Comparison of ENCODE assay signal across 23 mouse cellular contexts in the genomic region with DNA sequence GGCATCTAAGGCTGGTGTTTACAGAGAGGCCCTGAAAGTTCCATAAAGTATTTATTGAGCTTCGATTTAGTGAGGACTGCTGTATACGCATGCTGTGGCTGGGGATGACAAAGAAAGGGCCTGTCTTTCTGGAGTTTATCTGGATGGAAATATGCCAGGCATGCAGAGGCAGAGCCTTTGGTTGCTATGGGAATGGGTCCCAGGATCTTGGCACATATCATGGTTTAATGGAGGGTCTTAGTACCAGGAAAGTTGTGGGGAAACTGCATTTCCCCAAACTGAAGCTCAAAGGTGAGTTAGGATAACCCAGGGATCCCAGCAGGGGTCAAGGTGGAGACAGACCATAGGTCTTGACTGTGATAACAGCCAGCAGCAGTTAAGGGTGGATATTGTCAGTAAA. TPM values are rescaled to one million over a fixed set of nuclear protein-coding genes. Genes with fewer than 3 reads are reported as not detected.
DNase-seq lines count a peak whose midpoint lies in the region; ATAC-seq and TF ChIP-seq lines count a peak whose summit lies in the region.
"Had no signal": no experiment of that assay in that cellular context is flagged by ENCODE, and none has a peak within 500 bp of the region (broad histone marks: within the 10 kb centered on the region; RNA-seq: fewer than 3 reads in every experiment).

No protein-coding gene starts in this region.

- H3K27me3 ChIP-seq in forebrain, embryonic 13.5 days: no peaks in the 10 kb centered on the region
- no peaks in the 10 kb centered on the region for H3K27me3 ChIP-seq in forebrain, embryonic 11.5 days (ENCODE audit: control insufficient read depth, insufficient read depth, low read length)
- H3K27me3 ChIP-seq in hindbrain, postnatal 0 days (ENCODE audit: insufficient read depth, low read length): no peaks in the 10 kb centered on the region
- no peaks in the 10 kb centered on the region for H3K27me3 ChIP-seq in hindbrain, embryonic 13.5 days
- no peaks in the 10 kb centered on the region for H3K27me3 ChIP-seq in midbrain, postnatal 0 days (ENCODE audit: insufficient read depth, low read length)
- H3K27me3 ChIP-seq in midbrain, embryonic 13.5 days: no peaks in the 10 kb centered on the region
- H3K27me3 ChIP-seq: embryonic facial prominence, embryonic 12.5 days; heart, embryonic 15.5 days had no signal

- H3K4me1 ChIP-seq in forebrain, embryonic 13.5 days: peaks cover 46% of the 10 kb centered on the region
- peaks cover 9% of the 10 kb centered on the region; the same call in 1 of the 2 replicates for H3K4me1 ChIP-seq in forebrain, embryonic 11.5 days (replicated peaks; ENCODE audit: control insufficient read depth, insufficient read depth, low read length)
- H3K4me1 ChIP-seq in hindbrain, postnatal 0 days (ENCODE audit: insufficient read depth, low read length): peaks cover 7% of the 10 kb centered on the region
- H3K4me1 ChIP-seq in hindbrain, embryonic 13.5 days (replicated peaks): peaks cover 24% of the 10 kb centered on the region
- no peaks in the 10 kb centered on the region for H3K4me1 ChIP-seq in midbrain, postnatal 0 days (ENCODE audit: insufficient read depth, low read length)
- peaks cover 26% of the 10 kb centered on the region for H3K4me1 ChIP-seq in midbrain, embryonic 13.5 days (replicated peaks)
- H3K4me1 ChIP-seq: embryonic facial prominence, embryonic 12.5 days had no signal

- 0 out of 2 replicates have a peak, but pooled peaks cover 7% of the 10 kb centered on the region for H3K36me3 ChIP-seq in forebrain, embryonic 13.5 days (ENCODE audit: poor library complexity, severe bottlenecking)
- H3K36me3 ChIP-seq in forebrain, embryonic 11.5 days (ENCODE audit: control insufficient read depth, insufficient read depth, low read length): no peaks in the 10 kb centered on the region
- H3K36me3 ChIP-seq in hindbrain, postnatal 0 days (ENCODE audit: insufficient read depth, low read length): no peaks in the 10 kb centered on the region
- no peaks in the 10 kb centered on the region for H3K36me3 ChIP-seq in hindbrain, embryonic 13.5 days
- no peaks in the 10 kb centered on the region for H3K36me3 ChIP-seq in midbrain, postnatal 0 days (ENCODE audit: insufficient read depth, low read length)
- no peaks in the 10 kb centered on the region for H3K36me3 ChIP-seq in midbrain, embryonic 13.5 days
- H3K36me3 ChIP-seq: embryonic facial prominence, embryonic 12.5 days; G1E; heart, embryonic 15.5 days had no signal

- DNase-seq in forebrain, embryonic 11.5 days (ENCODE audit: low spot score): no peak
- DNase-seq in heart, adult 11 months: peak; percentile 56
- no peak for DNase-seq in heart, adult 8-10 months (ENCODE audit: low spot score)
- peak; percentile 55 for DNase-seq in hindbrain, postnatal 0 days (ENCODE audit: low spot score)
- DNase-seq in midbrain, postnatal 0 days (ENCODE audit: low spot score): peak; percentile 53
- DNase-seq: adrenal gland, adult 8-10 months; adrenal gland, postnatal 36 days; B cell, adult 2 months; cerebellum, adult 11 months; cerebellum, adult 8-10 months; cerebellum, postnatal 25 days; gastrocnemius, postnatal 36 days; heart, adult 18-20 months; heart, postnatal 14 days; kidney, adult 11 months had no signal

- H3K27ac ChIP-seq in forebrain, embryonic 13.5 days: peak overlapping the region; percentile 11; the same call in 1 of the 2 replicates
- H3K27ac ChIP-seq in forebrain, embryonic 11.5 days (ENCODE audit: low read depth, low read length): no peak overlapping the region
- H3K27ac ChIP-seq in hindbrain, postnatal 0 days: no peak overlapping the region
- H3K27ac ChIP-seq in hindbrain, embryonic 13.5 days: no peak overlapping the region
- no peak overlapping the region for H3K27ac ChIP-seq in midbrain, postnatal 0 days (ENCODE audit: low read depth, low read length)
- H3K27ac ChIP-seq in midbrain, embryonic 13.5 days: no peak overlapping the region
- H3K27ac ChIP-seq: embryonic facial prominence, embryonic 12.5 days; heart, embryonic 15.5 days had no signal

- no peak for TF ChIP-seq CTCF in hindbrain, postnatal 0 days (IDR thresholded peaks at IDR 0.05; ENCODE audit: low read depth)
- no peak for TF ChIP-seq CTCF in midbrain, postnatal 0 days (IDR thresholded peaks at IDR 0.05)

- no peaks in the 10 kb centered on the region for H3K9me3 ChIP-seq in forebrain, embryonic 13.5 days (replicated peaks)
- no peaks in the 10 kb centered on the region for H3K9me3 ChIP-seq in forebrain, embryonic 11.5 days (ENCODE audit: control insufficient read depth, low read length)
- no peaks in the 10 kb centered on the region for H3K9me3 ChIP-seq in hindbrain, postnatal 0 days (ENCODE audit: low read length)
- no peaks in the 10 kb centered on the region for H3K9me3 ChIP-seq in hindbrain, embryonic 13.5 days
- no peaks in the 10 kb centered on the region for H3K9me3 ChIP-seq in midbrain, postnatal 0 days (ENCODE audit: low read length)
- H3K9me3 ChIP-seq in midbrain, embryonic 13.5 days: no peaks in the 10 kb centered on the region
- H3K9me3 ChIP-seq: embryonic facial prominence, embryonic 12.5 days; G1E; heart, embryonic 15.5 days had no signal

- H3K4me2 ChIP-seq in forebrain, embryonic 13.5 days: no peak overlapping the region
- no peak overlapping the region for H3K4me2 ChIP-seq in forebrain, embryonic 11.5 days (ENCODE audit: low read depth, low read length, severe bottlenecking)
- H3K4me2 ChIP-seq in hindbrain, postnatal 0 days (ENCODE audit: low read depth, low read length): no peak overlapping the region
- H3K4me2 ChIP-seq in hindbrain, embryonic 13.5 days: no peak overlapping the region
- H3K4me2 ChIP-seq in midbrain, postnatal 0 days (ENCODE audit: low read depth, low read length, poor library complexity, severe bottlenecking): no peak overlapping the region
- H3K4me2 ChIP-seq in midbrain, embryonic 13.5 days (replicated peaks): no peak overlapping the region
- H3K4me2 ChIP-seq: embryonic facial prominence, embryonic 12.5 days; heart, embryonic 11.5 days; heart, embryonic 15.5 days had no signal

- no peak overlapping the region for H3K9ac ChIP-seq in forebrain, embryonic 13.5 days
- no peak overlapping the region for H3K9ac ChIP-seq in forebrain, embryonic 11.5 days (ENCODE audit: low read length)
- no peak overlapping the region for H3K9ac ChIP-seq in hindbrain, postnatal 0 days (replicated peaks; ENCODE audit: low read length)
- H3K9ac ChIP-seq in hindbrain, embryonic 13.5 days: no peak overlapping the region
- H3K9ac ChIP-seq in midbrain, postnatal 0 days (replicated peaks; ENCODE audit: low read length, poor library complexity, severe bottlenecking): no peak overlapping the region
- H3K9ac ChIP-seq in midbrain, embryonic 13.5 days (replicated peaks): no peak overlapping the region
- H3K9ac ChIP-seq: embryonic facial prominence, embryonic 12.5 days; heart, embryonic 15.5 days had no signal

- H3K4me3 ChIP-seq in forebrain, embryonic 13.5 days: no peak overlapping the region
- H3K4me3 ChIP-seq in forebrain, embryonic 11.5 days (ENCODE audit: low read depth, low read length): no peak overlapping the region
- no peak overlapping the region for H3K4me3 ChIP-seq in hindbrain, postnatal 0 days (ENCODE audit: low read length)
- no peak overlapping the region for H3K4me3 ChIP-seq in hindbrain, embryonic 13.5 days
- H3K4me3 ChIP-seq in midbrain, postnatal 0 days (ENCODE audit: low read depth, low read length): no peak overlapping the region
- no peak overlapping the region for H3K4me3 ChIP-seq in midbrain, embryonic 13.5 days (replicated peaks)
- H3K4me3 ChIP-seq: embryonic facial prominence, embryonic 12.5 days; heart, embryonic 15.5 days had no signal

- WGBS in forebrain, embryonic 13.5 days: 52% methylated on average over 2 of the region's 2 CpGs
- WGBS in forebrain, embryonic 11.5 days: 81% methylated on average over 2 of the region's 2 CpGs
- WGBS in hindbrain, postnatal 0 days: 32% methylated on average over 2 of the region's 2 CpGs
- 53% methylated on average over 2 of the region's 2 CpGs for WGBS in hindbrain, embryonic 13.5 days
- WGBS in midbrain, postnatal 0 days: 57% methylated on average over 2 of the region's 2 CpGs
- 69% methylated on average over 2 of the region's 2 CpGs for WGBS in midbrain, embryonic 13.5 days

- peak; percentile 53; the same call in 1 of the 2 replicates for ATAC-seq in forebrain, embryonic 13.5 days
- ATAC-seq in forebrain, embryonic 11.5 days (replicated peaks; ENCODE audit: low FRiP score): no peak
- ATAC-seq in hindbrain, postnatal 0 days: no peak
- ATAC-seq in hindbrain, embryonic 13.5 days (ENCODE audit: low FRiP score): no peak
- no peak for ATAC-seq in midbrain, postnatal 0 days (ENCODE audit: low FRiP score)
- no peak for ATAC-seq in midbrain, embryonic 13.5 days
- ATAC-seq: CD4-positive, CD25-positive, alpha-beta regulatory T cell, adult 4 months had no signal

RNA-seq across cellular contexts. Expression of a gene that starts 37.7 kb away (rescaled TPM):
- polyA plus RNA-seq in forebrain, embryonic 13.5 days (2015; fragmentation: Nextera tagmentation; extraction: Ambion mirVana): 81.7 and 83.0 TPM in 2 replicates
- 136 and 137 TPM in 2 replicates for polyA plus RNA-seq in forebrain, embryonic 11.5 days (2014; fragmentation: Nextera tagmentation; extraction: Ambion mirVana)
- 10 to 100 TPM; 11.3 to 15.0 (median 13.6) TPM for total RNA-seq in heart, adult 8-10 months (2022)
- 34.1 and 39.8 TPM in 2 replicates for total RNA-seq in hindbrain, postnatal 0 days (2014; rRNA removed)
- polyA plus RNA-seq in hindbrain, postnatal 0 days (2015; fragmentation: Nextera tagmentation; extraction: Ambion mirVana): 16.5 and 17.0 TPM in 2 replicates
- polyA plus RNA-seq in hindbrain, embryonic 13.5 days (2015; fragmentation: Nextera tagmentation; extraction: Ambion mirVana): 34.8 and 37.0 TPM in 2 replicates
- 28.0 and 33.0 TPM in 2 replicates for total RNA-seq in midbrain, postnatal 0 days (2014; rRNA removed)
- 9.0 and 12.4 TPM in 2 replicates for polyA plus RNA-seq in midbrain, postnatal 0 days (2015; fragmentation: Nextera tagmentation; extraction: Ambion mirVana)
- polyA plus RNA-seq in midbrain, embryonic 13.5 days (2015; fragmentation: Nextera tagmentation; extraction: Ambion mirVana): 41.3 and 47.4 TPM in 2 replicates

Comparison
In these comparisons a context has a peak if more than half of its experiments do, and no peak if none do; other contexts are left out.
1. DNase-seq: peak in heart, adult 11 months (single experiment), hindbrain, postnatal 0 days (single experiment) and midbrain, postnatal 0 days (single experiment); none in forebrain, embryonic 11.5 days (single experiment) and heart, adult 8-10 months (single experiment).